Mouse (Mus musculus) cerebellum, postnatal 36 days (tissue): ENCODE data around the gene Shb.
"Not testable (repeated sequence)": the region's sequence is repeated elsewhere in the genome, so short reads cannot be mapped to it uniquely, and the experiment has no call there.

Experiments
- DNase-seq, 2 experiments: peaks; one replicate each; pipeline ENCODE4 v3.0.0; 2021 to 2022; ENCODE audit warnings: mixed read lengths in 2 of 2

Gene Shb

GRCm38 (mm10) chr4:45418229-45418950 is 113.9 kb downstream of the Shb start:
- DNase-seq, result peak; percentile 48 to 60

DNA sequence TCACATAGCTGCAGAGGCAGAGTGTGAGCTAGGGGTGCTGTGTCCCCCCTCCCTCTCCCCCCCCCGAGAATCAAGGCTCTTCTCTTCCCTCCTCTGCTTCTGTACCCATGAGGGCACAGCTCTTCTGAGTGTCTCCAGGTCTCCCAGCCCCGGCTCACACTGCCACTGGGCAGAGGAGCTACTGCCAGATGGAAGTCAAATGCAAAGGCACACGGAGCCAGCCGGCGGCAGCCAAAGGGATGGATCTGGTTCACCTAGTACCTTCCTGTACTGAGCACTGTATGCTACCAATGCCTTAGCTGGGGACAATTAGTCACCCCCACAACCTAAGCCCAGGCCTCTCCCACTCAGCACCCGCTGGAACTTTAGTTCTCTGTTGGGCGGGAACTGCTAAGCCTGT is 116.0 kb downstream of the Shb start:
- no peak for DNase-seq

DNA sequence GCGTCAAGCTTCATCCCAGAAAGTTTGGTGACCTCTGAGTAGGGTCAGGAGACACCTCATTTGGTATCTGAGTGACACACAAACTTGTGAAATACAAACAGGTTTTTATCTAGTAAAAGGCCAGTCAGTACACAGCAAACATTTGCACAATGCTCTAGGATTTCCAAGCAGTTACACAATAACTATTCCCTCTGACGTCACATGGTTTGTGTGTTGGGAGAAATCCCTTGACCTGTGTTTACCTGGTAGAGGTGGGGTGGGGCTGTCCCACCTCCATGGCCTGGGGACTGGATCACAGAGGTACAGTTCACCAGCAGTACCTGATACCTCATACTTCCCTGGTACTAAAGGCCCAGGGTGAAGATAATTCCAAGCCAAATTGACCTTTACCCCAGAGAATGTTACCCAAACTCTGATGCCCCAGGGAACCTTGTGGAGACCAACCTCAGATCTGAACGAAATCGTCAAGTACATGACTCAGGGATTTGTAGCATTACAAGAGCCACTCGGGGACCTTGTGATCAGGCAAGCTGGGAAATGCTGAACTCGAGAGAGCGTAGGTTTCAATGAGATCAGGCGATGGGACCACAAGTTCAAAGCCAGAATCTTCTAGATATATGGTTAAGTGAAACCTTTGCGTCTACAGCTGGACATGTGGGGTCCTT is 118.5 kb downstream of the Shb start:
- DNase-seq, result no peak

GRCm38 (mm10) chr4:45412433-45413192 is 119.7 kb downstream of the Shb start:
- DNase-seq, result no peak

GRCm38 (mm10) chr4:45411181-45411790 is 121.0 kb downstream of the Shb start:
- no peak for DNase-seq

GRCm38 (mm10) chr4:45409270-45409669 is 123.0 kb downstream of the Shb start:
- peak; percentile 55 for DNase-seq

GRCm38 (mm10) chr4:45408427-45409132 is 123.7 kb downstream of the Shb start, which contains the start of gene Slc25a51:
Slc25a51 (minus strand) TSS chr4:45408766.
- peak; percentile 82 to 83 for DNase-seq

DNA sequence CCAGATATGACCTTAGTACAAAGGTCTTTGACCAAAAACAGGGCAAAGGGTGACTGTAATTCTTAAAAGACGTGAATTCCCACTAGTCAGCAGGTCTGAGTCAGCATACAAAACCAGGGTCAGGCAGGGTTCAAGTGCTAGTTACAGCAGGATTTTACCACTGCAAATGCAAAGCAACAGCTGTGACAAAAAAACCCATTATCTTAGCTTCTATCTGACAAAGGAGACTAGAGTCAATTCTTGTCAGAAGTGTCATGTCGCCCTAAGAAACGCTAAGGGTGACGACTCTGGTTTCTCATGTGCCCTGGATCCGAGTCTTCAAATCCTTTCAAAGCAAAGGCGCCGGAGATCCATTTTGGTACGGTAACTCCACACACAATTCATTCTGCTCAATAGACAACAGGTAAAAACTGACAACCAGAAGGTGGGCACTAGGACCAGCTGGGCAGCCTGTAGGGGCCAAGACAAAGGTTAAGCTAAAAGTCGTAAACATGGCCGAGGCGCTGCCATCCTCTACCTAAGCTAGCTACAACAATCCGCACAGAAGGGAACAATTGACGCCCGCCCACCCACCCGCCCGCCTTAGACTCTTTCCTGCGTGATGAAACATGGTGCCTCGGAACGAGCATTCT is 124.5 kb downstream of the Shb start:
- peak; percentile 54 to 58 for DNase-seq

DNA sequence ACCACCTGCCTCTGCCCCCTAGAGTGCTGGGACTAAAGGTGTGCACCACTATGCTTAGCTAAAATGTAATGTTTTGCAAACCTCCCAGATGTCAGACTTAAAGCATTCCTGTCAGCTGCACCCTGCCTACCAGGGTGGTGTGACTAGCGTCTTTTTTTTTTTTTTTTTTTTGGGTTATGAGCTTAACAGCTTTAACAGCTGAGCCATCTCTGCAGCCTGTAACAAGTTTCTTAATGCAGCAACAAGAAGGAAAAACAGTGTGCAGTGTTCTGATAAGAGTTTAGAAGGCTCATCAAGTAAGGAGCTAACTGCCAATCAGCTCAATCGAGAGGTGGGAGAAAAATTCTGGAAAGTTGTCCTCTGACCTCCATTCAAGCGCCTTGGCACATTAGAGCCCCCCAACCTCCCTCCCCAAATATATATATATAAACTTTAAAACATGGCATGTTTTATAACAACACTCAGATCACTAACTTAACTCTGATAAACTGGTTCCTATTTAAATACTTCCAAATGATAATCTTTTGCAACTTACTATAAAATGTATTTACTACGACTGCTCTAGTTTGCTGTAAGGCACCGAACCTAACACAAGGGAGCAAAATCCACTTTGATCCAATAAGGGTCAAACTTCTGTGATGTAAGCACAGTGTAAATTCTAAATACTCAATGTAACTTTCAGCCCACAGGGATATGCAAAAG is 125.1 kb downstream of the Shb start:
- no peak for DNase-seq

- DNase-seq, result no peak
Observed at GRCm38 (mm10) chr4:45406397-45406796, 125.9 kb downstream of the Shb start.

GRCm38 (mm10) chr4:45405315-45405714 is 127.0 kb downstream of the Shb start:
- no peak for DNase-seq

GRCm38 (mm10) chr4:45404086-45404485 is 128.2 kb downstream of the Shb start:
- DNase-seq, result no peak

GRCm38 (mm10) chr4:45403499-45403878 is 128.8 kb downstream of the Shb start:
- DNase-seq, result no peak

GRCm38 (mm10) chr4:45402878-45403498 is 129.3 kb downstream of the Shb start:
- no peak for DNase-seq

DNA sequence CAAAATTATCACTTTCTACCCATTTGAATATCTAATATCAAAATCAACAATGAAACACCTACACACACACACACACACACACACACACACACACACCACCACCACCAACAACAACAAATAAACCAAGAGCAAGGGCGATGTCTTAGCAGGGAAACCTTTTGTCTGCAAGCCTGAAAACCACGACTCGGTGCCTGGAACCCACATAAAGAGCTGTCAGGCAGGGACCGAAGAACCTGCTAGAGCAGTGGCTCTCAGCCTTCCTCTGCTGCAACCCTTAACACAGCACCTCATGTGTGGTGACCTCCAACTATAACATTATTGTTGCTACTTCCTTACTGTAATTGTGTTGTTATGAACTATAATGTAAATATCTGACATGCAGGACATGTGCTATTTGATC is 130.0 kb downstream of the Shb start:
- no peak for DNase-seq

DNA sequence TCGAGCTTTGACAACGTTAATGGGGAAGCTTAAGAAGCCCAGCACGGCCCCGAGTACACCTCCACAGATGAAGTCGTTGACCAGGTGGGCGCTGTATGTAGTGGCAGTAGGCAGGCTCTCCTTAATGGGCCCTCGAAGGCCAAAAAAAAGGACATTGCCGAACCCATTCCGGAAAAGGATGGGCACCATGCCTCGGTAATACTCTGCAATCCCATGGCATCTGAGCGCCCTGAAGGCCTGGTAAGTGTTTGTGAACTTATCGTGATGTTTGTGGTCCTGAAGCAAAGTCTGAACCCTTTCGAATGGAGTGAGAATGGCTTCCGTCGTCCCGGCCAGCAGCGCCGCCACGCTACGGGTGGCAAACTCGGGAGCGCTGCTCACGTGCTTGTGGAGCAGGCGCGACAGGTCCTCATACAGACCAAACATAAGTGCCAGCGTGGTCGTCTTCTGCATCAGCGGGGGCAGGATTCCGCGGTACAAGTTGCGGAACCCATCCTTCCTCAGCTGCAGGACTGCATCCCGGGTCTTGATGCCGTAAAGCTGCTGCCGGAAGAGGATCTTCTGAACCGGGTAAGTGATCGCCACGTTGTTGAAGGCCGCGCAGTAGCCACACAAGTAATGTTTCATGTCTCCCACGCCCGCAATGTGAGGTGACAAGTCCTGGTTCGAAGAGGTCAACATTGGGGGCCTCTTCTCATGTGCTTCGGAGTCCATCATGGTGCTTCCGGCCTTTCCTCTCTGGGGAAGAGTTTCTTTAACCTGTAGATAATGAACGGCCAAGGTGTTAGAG is 132.7 kb downstream of the Shb start:
- no peak for DNase-seq

GRCm38 (mm10) chr4:45398315-45398714 is 134.0 kb downstream of the Shb start:
- DNase-seq, result not testable (repeated sequence)

GRCm38 (mm10) chr4:45396211-45396610 is 136.1 kb downstream of the Shb start:
- DNase-seq, result not testable (repeated sequence)

DNA sequence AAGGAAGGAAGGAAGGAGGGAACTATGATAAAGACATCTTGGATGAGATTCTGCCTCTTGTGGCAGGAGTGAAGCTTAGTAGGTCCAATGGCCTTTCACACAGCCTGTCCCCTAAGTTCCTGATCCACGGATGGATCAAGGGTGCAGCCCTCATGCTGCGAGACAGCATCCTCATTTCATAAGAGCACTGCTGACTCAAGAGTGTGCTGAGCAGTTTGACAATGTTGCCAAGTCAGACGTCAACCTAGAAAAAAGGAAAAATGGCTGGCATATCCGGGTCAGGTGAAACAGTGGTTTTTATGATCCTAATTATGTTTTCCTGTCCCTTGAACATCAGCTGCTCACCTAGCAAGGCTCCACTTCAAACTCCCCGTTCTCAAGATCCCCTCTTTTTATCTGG is 138.6 kb downstream of the Shb start:
- DNase-seq, result no peak

DNA sequence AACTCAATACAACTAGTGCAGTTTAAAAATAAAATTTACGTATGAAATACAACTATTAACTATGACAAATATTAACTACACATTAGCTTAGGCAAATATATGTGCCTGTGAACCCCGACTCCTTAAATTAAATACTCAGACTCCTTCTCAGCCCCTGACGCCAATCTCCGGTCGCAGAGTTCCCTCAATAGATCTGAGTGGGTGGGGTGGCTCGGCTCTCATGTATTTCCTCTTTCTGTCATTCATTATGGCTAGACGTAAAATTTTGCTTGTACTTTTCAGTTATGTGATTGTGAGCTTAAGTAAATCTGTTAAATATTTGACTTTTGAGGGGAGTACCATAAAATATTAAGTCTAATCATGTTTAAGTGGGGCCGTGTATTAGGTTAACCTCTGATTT is 139.3 kb downstream of the Shb start:
- DNase-seq, result no peak
